Mouse (Mus musculus): Measurements from ENCODE around the gene Rfx4. TPM values are rescaled to one million over a fixed set of nuclear protein-coding genes. Genes with fewer than 3 reads are reported as not detected.

Gene Rfx4
- total and polyA plus RNA-seq, 2 experiments from 2014 or later: 10.2 to 15.0 TPM

- no peak overlapping the region for H3K27ac ChIP-seq (ENCODE audit: low read depth, low read length)
- no peak overlapping the region for H3K4me2 ChIP-seq (ENCODE audit: low read depth, low read length, poor library complexity, severe bottlenecking)
- 32% methylated on average over 4 of the region's 4 CpGs for WGBS
- ATAC-seq (ENCODE audit: low FRiP score): no peak
- peak; percentile 51 for DNase-seq (ENCODE audit: low spot score)
- H3K4me1 ChIP-seq (ENCODE audit: insufficient read depth, low read length): peaks cover 3% of the 10 kb centered on the region; the same call in 1 of the 2 replicates
- no peak for TF ChIP-seq CTCF (IDR thresholded peaks at IDR 0.05)
- H3K9me3 ChIP-seq (ENCODE audit: low read length): no peaks in the 10 kb centered on the region
- H3K27me3 ChIP-seq (ENCODE audit: insufficient read depth, low read length): no peaks in the 10 kb centered on the region
- H3K4me3 ChIP-seq (ENCODE audit: low read depth, low read length): no peak overlapping the region
- H3K9ac ChIP-seq (replicated peaks; ENCODE audit: low read length, poor library complexity, severe bottlenecking): no peak overlapping the region
- no peaks in the 10 kb centered on the region for H3K36me3 ChIP-seq (ENCODE audit: insufficient read depth, low read length)
Measured at GRCm38 (mm10) chr10:84889096-84889846, 133.4 kb downstream of the Rfx4 start.

- no peak overlapping the region for H3K27ac ChIP-seq (ENCODE audit: low read depth, low read length)
- 88% methylated on average over 10 of the region's 10 CpGs for WGBS
- no peaks in the 10 kb centered on the region for H3K9me3 ChIP-seq (ENCODE audit: low read length)
- ATAC-seq (ENCODE audit: low FRiP score) (no peak), DNase-seq (ENCODE audit: low spot score) (no peak)
- no peaks in the 10 kb centered on the region for H3K36me3 ChIP-seq (ENCODE audit: insufficient read depth, low read length)
- no peak overlapping the region for H3K9ac ChIP-seq (replicated peaks; ENCODE audit: low read length, poor library complexity, severe bottlenecking)
- no peak for TF ChIP-seq CTCF (IDR thresholded peaks at IDR 0.05)
- H3K4me3 ChIP-seq (ENCODE audit: low read depth, low read length): no peak overlapping the region
- H3K27me3 ChIP-seq (ENCODE audit: insufficient read depth, low read length): no peaks in the 10 kb centered on the region
- no peak overlapping the region for H3K4me2 ChIP-seq (ENCODE audit: low read depth, low read length, poor library complexity, severe bottlenecking)
- no peaks in the 10 kb centered on the region for H3K4me1 ChIP-seq (ENCODE audit: insufficient read depth, low read length)
Measured at GRCm38 (mm10) chr10:84895810-84896358, 140.0 kb downstream of the Rfx4 start.

GRCm38 (mm10) chr10:84896941-84897930, 141.4 kb downstream of the Rfx4 start:
- DNase-seq (ENCODE audit: low spot score): no peak

GRCm38 (mm10) chr10:84898144-84898979, 142.5 kb downstream of the Rfx4 start:
- H3K27me3 ChIP-seq (ENCODE audit: insufficient read depth, low read length): no peaks in the 10 kb centered on the region
- no peak overlapping the region for H3K27ac ChIP-seq (ENCODE audit: low read depth, low read length)
- no peaks in the 10 kb centered on the region for H3K9me3 ChIP-seq (ENCODE audit: low read length)
- H3K4me1 ChIP-seq (ENCODE audit: insufficient read depth, low read length): peaks cover 3% of the 10 kb centered on the region; the same call in 1 of the 2 replicates
- 85% methylated on average over 3 of the region's 3 CpGs for WGBS
- H3K4me2 ChIP-seq (ENCODE audit: low read depth, low read length, poor library complexity, severe bottlenecking): no peak overlapping the region
- ATAC-seq (ENCODE audit: low FRiP score) (no peak), DNase-seq (ENCODE audit: low spot score) (no peak)
- H3K9ac ChIP-seq (replicated peaks; ENCODE audit: low read length, poor library complexity, severe bottlenecking): no peak overlapping the region
- no peaks in the 10 kb centered on the region for H3K36me3 ChIP-seq (ENCODE audit: insufficient read depth, low read length)
- no peak for TF ChIP-seq CTCF (IDR thresholded peaks at IDR 0.05)
- no peak overlapping the region for H3K4me3 ChIP-seq (ENCODE audit: low read depth, low read length)

More at GRCm38 (mm10) chr10:84896941-84897930, 141.4 kb downstream of the Rfx4 start:
- no peak for ATAC-seq (ENCODE audit: low FRiP score)
- Histone ChIP-seq H3K27me3 (ENCODE audit: insufficient read depth, low read length) (no peaks in the 10 kb centered on the region), H3K36me3 (ENCODE audit: insufficient read depth, low read length) (no peaks in the 10 kb centered on the region), H3K9me3 (ENCODE audit: low read length) (no peaks in the 10 kb centered on the region), H3K27ac (ENCODE audit: low read depth, low read length) (no peak overlapping the region), H3K4me2 (ENCODE audit: low read depth, low read length, poor library complexity, severe bottlenecking) (no peak overlapping the region), H3K9ac (replicated peaks; ENCODE audit: low read length, poor library complexity, severe bottlenecking) (no peak overlapping the region), H3K4me1 (ENCODE audit: insufficient read depth, low read length) (no peaks in the 10 kb centered on the region), H3K4me3 (ENCODE audit: low read depth, low read length) (no peak overlapping the region)
- TF ChIP-seq CTCF (IDR thresholded peaks at IDR 0.05): no peak
- WGBS: 64% methylated on average over 9 of the region's 9 CpGs

GRCm38 (mm10) chr10:84901676-84902075, 145.8 kb downstream of the Rfx4 start:
- Histone ChIP-seq H3K27ac (ENCODE audit: low read depth, low read length) (no peak overlapping the region), H3K4me3 (ENCODE audit: low read depth, low read length) (no peak overlapping the region), H3K27me3 (ENCODE audit: insufficient read depth, low read length) (no peaks in the 10 kb centered on the region), H3K9ac (replicated peaks; ENCODE audit: low read length, poor library complexity, severe bottlenecking) (no peak overlapping the region), H3K9me3 (ENCODE audit: low read length) (no peaks in the 10 kb centered on the region), H3K4me1 (ENCODE audit: insufficient read depth, low read length) (peaks cover 8% of the 10 kb centered on the region; the same call in 1 of the 2 replicates), H3K4me2 (ENCODE audit: low read depth, low read length, poor library complexity, severe bottlenecking) (no peak overlapping the region), H3K36me3 (ENCODE audit: insufficient read depth, low read length) (no peaks in the 10 kb centered on the region)
- DNase-seq (ENCODE audit: low spot score) (no peak), ATAC-seq (ENCODE audit: low FRiP score) (no peak)
- TF ChIP-seq CTCF (IDR thresholded peaks at IDR 0.05): no peak
- WGBS: 83% methylated on average over 5 of the region's 5 CpGs

Measured in midbrain, postnatal 0 days (tissue).